Mouse (Mus musculus): Measurements from ENCODE around the gene Xpnpep1. TPM values are rescaled to one million over a fixed set of nuclear protein-coding genes. Genes with fewer than 3 reads are reported as not detected.
A peak's percentile ranks its signal among the peaks of the same experiment; 100 is the strongest.

Gene Xpnpep1
- total and polyA plus RNA-seq, 3 experiments, result 82.8 to 99.6 (median 96.0) TPM

DNA sequence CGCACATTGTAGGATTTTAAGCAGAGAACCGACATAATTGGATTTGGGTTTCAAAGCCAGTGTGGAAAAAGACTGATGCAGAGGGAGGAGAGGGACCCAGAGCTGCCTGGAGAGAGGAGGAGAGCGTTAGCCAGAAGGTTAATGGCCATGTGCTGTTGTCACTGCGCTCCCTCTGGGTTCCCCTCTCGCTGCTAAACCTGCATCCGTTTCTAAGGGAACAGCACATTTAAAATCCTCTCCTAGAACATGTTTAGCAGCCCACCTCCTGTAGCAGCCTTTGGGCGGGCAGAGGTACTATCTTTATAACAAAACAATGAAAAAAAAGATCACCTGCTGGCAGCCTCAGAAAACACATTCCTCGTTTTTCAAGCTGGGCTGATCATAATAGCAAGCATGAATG, 73.7 kb downstream of the Xpnpep1 start:
- Histone ChIP-seq H3K4me2 (ENCODE audit: insufficient read depth, low read depth, poor library complexity, severe bottlenecking) (no peak overlapping the region), H3K27ac (ENCODE audit: insufficient read depth, low read depth) (no peak overlapping the region), H3K4me3 (replicated peaks in 1 of 3; ENCODE audit: low read depth in 2 of 3, low read length in 2 of 3, poor library complexity in 1 of 3) (no peak overlapping the region), H3K79me2 (replicated peaks; ENCODE audit: control insufficient read depth, extremely low read depth, insufficient read depth, poor library complexity, severe bottlenecking) (no peaks in the 10 kb centered on the region), H3K4me1 (ENCODE audit: control insufficient read depth in 1 of 2, insufficient read depth in 2 of 2) (no peaks in the 10 kb centered on the region), H3K9me3 (replicated peaks; ENCODE audit: low read length) (no peaks in the 10 kb centered on the region), H3K36me3 (replicated peaks in 1 of 2; ENCODE audit: control insufficient read depth in 1 of 2, insufficient read depth in 1 of 2, low read length in 1 of 2) (peaks cover 0 to 2% of the 10 kb centered on the region in 2 experiments), H3K9ac (ENCODE audit: insufficient read depth, low read depth) (no peak overlapping the region), H3K27me3 (replicated peaks) (no peaks in the 10 kb centered on the region)
- in situ Hi-C loops (cut with MboI; ENCODE audit: low pct_ligation_motif_present, low pct_unique_long_range_greater_than_20kb, low sequenced_read_pairs), result no loop called here
- TF ChIP-seq KAT2A (IDR thresholded peaks at IDR 0.05; ENCODE audit: insufficient replicate concordance, low read length) (no peak), ZC3H11A (IDR thresholded peaks at IDR 0.05; ENCODE audit: low read depth, low read length) (no peak), JUN (IDR thresholded peaks at IDR 0.05; ENCODE audit: insufficient read depth, low read depth, low read length) (no peak), POLR2A (IDR thresholded peaks at IDR 0.05; ENCODE audit: low read depth, low read length) (no peak)
- dilution Hi-C loops (cut with MboI; ENCODE audit: extremely low pct_ligation_motif_present, extremely low pct_unique_long_range_greater_than_20kb, low sequenced_read_pairs), result no loop called here
- DNase-seq (ENCODE audit: extremely low read depth), result no peak

DNA sequence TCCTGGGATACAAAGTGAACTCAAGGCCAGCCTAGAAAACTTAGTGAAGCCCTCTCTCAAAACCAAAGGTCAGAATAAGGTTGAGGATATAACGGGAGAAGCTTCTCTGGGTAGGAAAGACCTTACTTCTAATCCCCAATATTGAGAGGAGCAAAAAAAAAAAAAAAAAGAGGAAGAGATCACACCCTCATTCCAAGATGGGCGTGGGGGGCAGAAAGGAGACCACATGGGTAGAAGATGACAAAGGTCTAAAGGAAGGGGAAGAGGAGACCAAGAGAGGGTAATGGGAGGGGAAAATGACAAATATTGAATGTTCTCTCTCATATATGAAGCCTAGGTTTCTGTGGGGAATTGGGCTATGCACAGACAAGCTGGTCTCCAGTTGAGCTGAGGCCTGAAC, 77.3 kb downstream of the Xpnpep1 start:
- H3K4me3 ChIP-seq (replicated peaks in 1 of 3; ENCODE audit: low read depth in 2 of 3, low read length in 2 of 3, poor library complexity in 1 of 3), result no peak overlapping the region
- H3K4me1 ChIP-seq (ENCODE audit: control insufficient read depth in 1 of 2, insufficient read depth in 2 of 2), result no peaks in the 10 kb centered on the region
- H3K9ac ChIP-seq (ENCODE audit: insufficient read depth, low read depth), result no peak overlapping the region
- peaks cover 0 to 2% of the 10 kb centered on the region in 2 experiments for H3K36me3 ChIP-seq (replicated peaks in 1 of 2; ENCODE audit: control insufficient read depth in 1 of 2, insufficient read depth in 1 of 2, low read length in 1 of 2)
- TF ChIP-seq ETS1 (conservative IDR thresholded peaks at IDR 0.05; ENCODE audit: low read depth, low read length), result no peak
- TF ChIP-seq EP300 (IDR thresholded peaks at IDR 0.05; ENCODE audit: low read length), result no peak
- no peak for TF ChIP-seq SMC3 (IDR thresholded peaks at IDR 0.05; ENCODE audit: low read depth, low read length)
- no peak for TF ChIP-seq RAD21 (IDR thresholded peaks at IDR 0.05; ENCODE audit: low read depth, low read length)
- no peak for TF ChIP-seq MAFK (IDR thresholded peaks at IDR 0.05; ENCODE audit: insufficient replicate concordance, low read length)
- TF ChIP-seq ZNF384 (IDR thresholded peaks at IDR 0.05; ENCODE audit: low read depth, low read length), result no peak
- TF ChIP-seq JUND (conservative IDR thresholded peaks at IDR 0.05; ENCODE audit: low read depth, low read length), result no peak
- no peak overlapping the region for H3K27ac ChIP-seq (ENCODE audit: insufficient read depth, low read depth)
- H3K9me3 ChIP-seq (replicated peaks; ENCODE audit: low read length), result no peaks in the 10 kb centered on the region
- H3K79me2 ChIP-seq (replicated peaks; ENCODE audit: control insufficient read depth, extremely low read depth, insufficient read depth, poor library complexity, severe bottlenecking), result no peaks in the 10 kb centered on the region
- no peaks in the 10 kb centered on the region for H3K27me3 ChIP-seq (replicated peaks)
- no peak for DNase-seq (ENCODE audit: extremely low read depth)
- H3K4me2 ChIP-seq (ENCODE audit: insufficient read depth, low read depth, poor library complexity, severe bottlenecking), result no peak overlapping the region
- dilution Hi-C loops (cut with MboI; ENCODE audit: extremely low pct_ligation_motif_present, extremely low pct_unique_long_range_greater_than_20kb, low sequenced_read_pairs), result no loop called here
- in situ Hi-C loops (cut with MboI; ENCODE audit: low pct_ligation_motif_present, low pct_unique_long_range_greater_than_20kb, low sequenced_read_pairs), result no loop called here

DNA sequence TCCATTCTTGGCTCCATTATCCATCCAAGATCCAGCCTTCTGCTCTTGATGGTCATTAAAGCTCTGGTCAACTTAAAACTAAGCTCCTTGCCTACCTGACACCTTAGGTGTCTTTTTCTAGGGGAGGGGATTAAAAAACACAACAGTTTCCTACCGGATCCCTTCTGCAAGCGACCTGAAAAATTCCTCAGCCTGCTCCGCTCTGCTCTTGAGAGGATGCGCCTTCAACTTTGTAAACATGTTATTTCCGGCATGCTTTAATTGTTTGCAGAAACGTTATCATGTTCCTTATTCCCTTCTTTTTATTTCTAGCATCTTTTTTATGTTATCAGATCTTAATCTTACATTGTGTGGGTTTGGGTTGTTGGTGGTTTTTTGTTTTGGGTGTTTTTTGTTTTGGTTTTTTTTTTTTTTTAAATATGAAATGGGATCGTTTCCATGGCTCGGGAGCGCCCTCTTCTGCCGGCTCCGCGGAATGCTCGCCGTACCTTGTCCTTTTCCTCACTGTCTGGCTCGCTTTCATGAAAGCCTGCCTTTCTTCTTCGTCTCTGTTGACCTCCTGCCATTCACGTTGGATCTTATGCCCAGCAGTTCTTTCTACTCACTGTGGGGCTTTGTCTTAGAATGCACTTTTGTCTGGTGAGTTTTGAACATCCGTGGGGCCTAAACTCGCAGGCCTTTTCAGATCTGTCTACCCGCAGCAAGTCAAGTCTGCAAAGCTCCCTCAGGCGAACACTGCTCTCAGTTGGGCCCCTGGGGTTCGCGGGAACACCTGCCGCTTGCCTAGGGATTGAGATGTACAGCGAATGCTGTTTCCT, 117.1 kb downstream of the Xpnpep1 start:
- DNase-seq (ENCODE audit: extremely low read depth), result peak; percentile 46

More for the DNA sequence above, 117.1 kb downstream of the Xpnpep1 start:
- TF ChIP-seq SMC3 (IDR thresholded peaks at IDR 0.05; ENCODE audit: low read depth, low read length) (peak; percentile 51), BHLHE40 (IDR thresholded peaks at IDR 0.05; ENCODE audit: low read depth, low read length) (no peak), ZNF384 (IDR thresholded peaks at IDR 0.05; ENCODE audit: low read depth, low read length) (peak; percentile 98), MYC (IDR thresholded peaks at IDR 0.05; ENCODE audit: low read depth, low read length) (no peak), RAD21 (IDR thresholded peaks at IDR 0.05; ENCODE audit: low read depth, low read length) (peak; percentile 69), CTCF (conservative IDR thresholded peaks at IDR 0.05 in 1 of 2, IDR thresholded peaks at IDR 0.05 in 1 of 2; ENCODE audit: low read depth in 2 of 2, low read length in 2 of 2) (peak; percentile 21 to 68; a peak in 3 of 4 replicates), GABPA (IDR thresholded peaks at IDR 0.05; ENCODE audit: insufficient replicate concordance, low read depth, low read length) (no peak), MEF2A (IDR thresholded peaks at IDR 0.05; ENCODE audit: borderline replicate concordance, low read depth, low read length) (no peak), EP300 (IDR thresholded peaks at IDR 0.05; ENCODE audit: low read length) (no peak)
- Histone ChIP-seq H3K9ac (ENCODE audit: insufficient read depth, low read depth) (no peak overlapping the region), H3K27ac (ENCODE audit: insufficient read depth, low read depth) (no peak overlapping the region), H3K79me2 (replicated peaks; ENCODE audit: control insufficient read depth, extremely low read depth, insufficient read depth, poor library complexity, severe bottlenecking) (no peaks in the 10 kb centered on the region), H3K4me3 (replicated peaks in 1 of 3; ENCODE audit: low read depth in 2 of 3, low read length in 2 of 3, poor library complexity in 1 of 3) (no peak overlapping the region), H3K36me3 (replicated peaks in 1 of 2; ENCODE audit: control insufficient read depth in 1 of 2, insufficient read depth in 1 of 2, low read length in 1 of 2) (no peaks in the 10 kb centered on the region), H3K9me3 (replicated peaks; ENCODE audit: low read length) (peaks cover 5% of the 10 kb centered on the region), H3K27me3 (replicated peaks) (no peaks in the 10 kb centered on the region), H3K4me2 (ENCODE audit: insufficient read depth, low read depth, poor library complexity, severe bottlenecking) (peak overlapping the region; percentile 86), H3K4me1 (ENCODE audit: control insufficient read depth in 1 of 2, insufficient read depth in 2 of 2) (peaks cover 0 to 18% of the 10 kb centered on the region in 2 experiments; a peak in 3 of 4 replicates)
- in situ Hi-C loops (cut with MboI; ENCODE audit: low pct_ligation_motif_present, low pct_unique_long_range_greater_than_20kb, low sequenced_read_pairs), result no loop called here
- dilution Hi-C loops (cut with MboI; ENCODE audit: extremely low pct_ligation_motif_present, extremely low pct_unique_long_range_greater_than_20kb, low sequenced_read_pairs), result no loop called here
